In the genomic region with DNA sequence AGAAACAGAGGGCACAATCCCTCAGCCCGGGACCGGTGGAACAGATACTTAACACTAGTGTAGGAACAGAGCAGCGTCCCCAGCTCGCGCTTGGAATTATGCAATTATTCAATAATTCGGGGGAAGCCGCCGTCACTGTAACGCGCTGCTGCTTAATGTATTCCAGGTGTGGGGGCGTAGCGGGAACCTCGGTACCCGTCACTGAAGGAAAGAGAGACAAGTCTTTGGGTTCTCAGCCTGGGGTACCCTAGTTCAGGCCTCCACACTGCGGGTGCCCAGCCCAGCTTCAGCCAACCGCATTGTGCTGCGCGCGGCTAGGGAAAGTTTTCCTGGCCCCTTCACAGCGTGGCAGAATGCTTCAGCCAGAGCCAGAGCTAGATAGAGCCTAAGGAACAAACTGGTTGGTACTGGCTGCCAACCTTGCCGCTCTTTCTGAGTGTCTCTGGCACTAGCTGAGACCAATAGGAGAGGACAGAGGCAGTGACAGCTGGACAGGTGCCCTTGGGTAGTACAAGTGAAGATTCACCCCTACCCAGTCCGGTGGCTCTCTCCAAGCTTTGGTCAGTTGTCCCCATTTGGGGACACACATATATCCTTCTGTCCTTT, we compare ENCODE assay signal across 9 mouse cellular contexts. TPM values are rescaled to one million over a fixed set of nuclear protein-coding genes. Genes with fewer than 3 reads are reported as not detected.
DNase-seq lines count a peak whose midpoint lies in the region; ATAC-seq lines count a peak whose summit lies in the region.
"Had no signal": no experiment of that assay in that cellular context is flagged by ENCODE, and none has a peak within 500 bp of the region (broad histone marks: within the 10 kb centered on the region; RNA-seq: fewer than 3 reads in every experiment).

No protein-coding gene starts in this region.

- peaks cover 16% of the 10 kb centered on the region for H3K4me1 ChIP-seq in kidney, embryonic 16.5 days (ENCODE audit: insufficient read depth, low read length)
- H3K4me1 ChIP-seq in brown adipose tissue, adult 24 weeks (ENCODE audit: control insufficient read depth, insufficient read depth, insufficient read length, low read length), result no peaks in the 10 kb centered on the region
- peaks cover 25% of the 10 kb centered on the region for H3K4me1 ChIP-seq in heart, embryonic 10.5 days
- peaks cover 10% of the 10 kb centered on the region for H3K4me1 ChIP-seq in neural tube, embryonic 14.5 days (ENCODE audit: control insufficient read depth, insufficient read depth, low read length)

- intact Hi-C loops in left cerebral cortex, postnatal 14 days (cut with DNase I), result no loop called here

- no peaks in the 10 kb centered on the region for H3K9me3 ChIP-seq in kidney, embryonic 16.5 days (ENCODE audit: low read length)
- H3K9me3 ChIP-seq in heart, embryonic 10.5 days, result no peaks in the 10 kb centered on the region
- H3K9me3 ChIP-seq in neural tube, embryonic 14.5 days (ENCODE audit: control insufficient read depth, low read length), result no peaks in the 10 kb centered on the region

- peaks cover 32% of the 10 kb centered on the region for H3K27me3 ChIP-seq in kidney, embryonic 16.5 days (ENCODE audit: insufficient read depth, low read length)
- peaks cover 92% of the 10 kb centered on the region for H3K27me3 ChIP-seq in heart, embryonic 10.5 days (ENCODE audit: insufficient read depth, poor library complexity, severe bottlenecking)
- H3K27me3 ChIP-seq in neural tube, embryonic 14.5 days (ENCODE audit: control insufficient read depth, insufficient read depth, low read length), result peaks cover 25% of the 10 kb centered on the region

- no peak for DNase-seq in kidney, adult 9 months
- no peak for DNase-seq in heart, embryonic 10.5 days (ENCODE audit: low spot score)
- DNase-seq in left cerebral cortex, postnatal 14 days (ENCODE audit: low spot score in 2 of 2), result peak; percentile 27 to 35
- no peak for DNase-seq in urinary bladder, postnatal 10 days (ENCODE audit: low spot score)
- no peak for DNase-seq in thymus, postnatal 0 days (ENCODE audit: low spot score)

- 6% methylated on average over 22 of the region's 22 CpGs for WGBS in kidney, embryonic 16.5 days
- 7% methylated on average over 22 of the region's 22 CpGs for WGBS in heart, embryonic 10.5 days
- whole genome bisulfite sequencing in neural tube, embryonic 14.5 days, result 4% methylated on average over 22 of the region's 22 CpGs

- H3K27ac ChIP-seq in kidney, embryonic 16.5 days (ENCODE audit: low read length), result no peak overlapping the region
- H3K27ac ChIP-seq in brown adipose tissue, adult 24 weeks (replicated peaks; ENCODE audit: low read depth, low read length), result no peak overlapping the region
- H3K27ac ChIP-seq in heart, embryonic 10.5 days, result peak overlapping the region; percentile 78; the same call in 1 of the 2 replicates
- no peak overlapping the region for H3K27ac ChIP-seq in neural tube, embryonic 14.5 days (ENCODE audit: low read depth, low read length)

- peak overlapping the region; percentile 42 for H3K4me3 ChIP-seq in kidney, embryonic 16.5 days (ENCODE audit: low read length)
- peak overlapping the region; percentile 47 for H3K4me3 ChIP-seq in brown adipose tissue, adult 24 weeks (ENCODE audit: insufficient read depth, low read depth, low read length)
- H3K4me3 ChIP-seq in heart, embryonic 10.5 days, result peak overlapping the region; percentile 60
- H3K4me3 ChIP-seq in neural tube, embryonic 14.5 days (ENCODE audit: low read depth, low read length), result peak overlapping the region; percentile 27

- H3K36me3 ChIP-seq in kidney, embryonic 16.5 days (ENCODE audit: insufficient read depth, low read length), result no peaks in the 10 kb centered on the region
- no peaks in the 10 kb centered on the region for H3K36me3 ChIP-seq in heart, embryonic 10.5 days
- no peaks in the 10 kb centered on the region for H3K36me3 ChIP-seq in neural tube, embryonic 14.5 days (ENCODE audit: control insufficient read depth, insufficient read depth, low read length)

- peak overlapping the region; percentile 43 for H3K9ac ChIP-seq in kidney, embryonic 16.5 days (replicated peaks; ENCODE audit: low read length)
- 0 out of 2 replicates have a peak overlapping the region, but pooled peaks have one; percentile 11 for H3K9ac ChIP-seq in neural tube, embryonic 14.5 days (replicated peaks; ENCODE audit: low read depth, low read length)

- ATAC-seq in kidney, embryonic 16.5 days (ENCODE audit: low FRiP score, low TSS enrichment), result peak; percentile 11; the same call in 1 of the 2 replicates
- ATAC-seq in neural tube, embryonic 14.5 days (ENCODE audit: low read depth), result no peak
- ATAC-seq: Patski had no signal

- H3K4me2 ChIP-seq in kidney, embryonic 16.5 days (replicated peaks; ENCODE audit: low read depth, low read length), result peak overlapping the region; percentile 85
- peak overlapping the region; percentile 52 for H3K4me2 ChIP-seq in neural tube, embryonic 14.5 days (ENCODE audit: low read depth, low read length)

RNA-seq across cellular contexts. Expression of a gene that starts 1.0 kb away (rescaled TPM):
- 0.82 and 1.3 TPM in 2 replicates for polyA plus RNA-seq in kidney, embryonic 16.5 days (2015; fragmentation: Nextera tagmentation; extraction: Ambion mirVana)
- 1.3 and 2.0 TPM in 2 replicates for polyA plus RNA-seq in brown adipose tissue, adult 24 weeks (2012; ENCODE audit: insufficient read depth, insufficient read length, missing spikeins)
- polyA plus RNA-seq in heart, embryonic 10.5 days (2016; fragmentation: Nextera tagmentation; extraction: Ambion mirVana), result 0.36 and 0.62 TPM in 2 replicates
- total RNA-seq in left cerebral cortex, postnatal 14 days (2021), result 1 to 10 TPM; 1.3 to 1.4 TPM
- polyA plus RNA-seq in neural tube, embryonic 14.5 days (2014; fragmentation: Nextera tagmentation; extraction: Ambion mirVana), result 0.33 and 0.90 TPM in 2 replicates
- 0.04 and 0.06 TPM in 2 replicates for polyA plus RNA-seq in thymus, postnatal 0 days (2015; fragmentation: Nextera tagmentation; extraction: Ambion mirVana)

Comparison
In these comparisons a context has a peak if more than half of its experiments do, and no peak if none do; other contexts are left out.
1. DNase-seq: peak in left cerebral cortex, postnatal 14 days (2 of 2); none in kidney, adult 9 months (single experiment), heart, embryonic 10.5 days (single experiment), urinary bladder, postnatal 10 days (single experiment) and thymus, postnatal 0 days (single experiment).
2. Peak in every context shown above with its lines, with median percentiles within 50 percentile points of each other: H3K4me3 ChIP-seq.